Mouse (Mus musculus): ENCODE measurements around the gene Kdelr2. TPM values are rescaled to one million over a fixed set of nuclear protein-coding genes. Genes with fewer than 3 reads are reported as not detected.

The Kdelr2 gene
- polyA plus RNA-seq, 1 experiment from 2014 or later: 186 TPM

GRCm38 (mm10) chr5:143464757-143465118 lies 61.1 kb downstream of the Kdelr2 start:
- Histone ChIP-seq H3K9ac (ENCODE audit: low read length) (peak overlapping the region; percentile 77), H3K36me3 (ENCODE audit: control insufficient read depth, insufficient read depth, low read length) (no peaks in the 10 kb centered on the region; the same call in none of the 2 replicates), H3K27me3 (ENCODE audit: control insufficient read depth, insufficient read depth, low read length) (no peaks in the 10 kb centered on the region), H3K9me3 (ENCODE audit: control insufficient read depth, low read length) (no peaks in the 10 kb centered on the region), H3K4me2 (ENCODE audit: low read depth) (peak overlapping the region; percentile 91), H3K27ac (ENCODE audit: low read depth, low read length) (no peak overlapping the region), H3K4me1 (ENCODE audit: control insufficient read depth, insufficient read depth, low read length) (peaks cover 2% of the 10 kb centered on the region; the same call in 1 of the 2 replicates), H3K4me3 (ENCODE audit: low read depth, low read length) (peak overlapping the region; percentile 74)
- ATAC-seq (ENCODE audit: insufficient read depth, low FRiP score, low TSS enrichment) (peak; percentile 55), DNase-seq (ENCODE audit: low spot score) (no peak)
- under 1% methylated on average over 20 of the region's 20 CpGs for WGBS

GRCm38 (mm10) chr5:143465156-143466085 lies 61.8 kb downstream of the Kdelr2 start:
- peak overlapping the region; percentile 91 for H3K4me2 ChIP-seq (ENCODE audit: low read depth)
- peak overlapping the region; percentile 74 for H3K4me3 ChIP-seq (ENCODE audit: low read depth, low read length)
- no peak for DNase-seq (ENCODE audit: low spot score)
- H3K9ac ChIP-seq (ENCODE audit: low read length): peak overlapping the region; percentile 77
- H3K36me3 ChIP-seq (ENCODE audit: control insufficient read depth, insufficient read depth, low read length): no peaks in the 10 kb centered on the region; the same call in none of the 2 replicates
- WGBS: 37% methylated on average over 23 of the region's 23 CpGs
- H3K4me1 ChIP-seq (ENCODE audit: control insufficient read depth, insufficient read depth, low read length): peaks cover 2% of the 10 kb centered on the region; the same call in 1 of the 2 replicates
- no peaks in the 10 kb centered on the region for H3K9me3 ChIP-seq (ENCODE audit: control insufficient read depth, low read length)
- ATAC-seq (ENCODE audit: insufficient read depth, low FRiP score, low TSS enrichment): no peak
- H3K27me3 ChIP-seq (ENCODE audit: control insufficient read depth, insufficient read depth, low read length): no peaks in the 10 kb centered on the region
- H3K27ac ChIP-seq (ENCODE audit: low read depth, low read length): no peak overlapping the region

GRCm38 (mm10) chr5:143466891-143467669 lies 63.4 kb downstream of the Kdelr2 start:
- H3K4me1 ChIP-seq (ENCODE audit: control insufficient read depth, insufficient read depth, low read length): peaks cover 2% of the 10 kb centered on the region; the same call in 1 of the 2 replicates
- no peaks in the 10 kb centered on the region; the same call in none of the 2 replicates for H3K36me3 ChIP-seq (ENCODE audit: control insufficient read depth, insufficient read depth, low read length)
- H3K27ac ChIP-seq (ENCODE audit: low read depth, low read length): no peak overlapping the region
- H3K4me3 ChIP-seq (ENCODE audit: low read depth, low read length): no peak overlapping the region
- H3K9me3 ChIP-seq (ENCODE audit: control insufficient read depth, low read length): no peaks in the 10 kb centered on the region
- H3K27me3 ChIP-seq (ENCODE audit: control insufficient read depth, insufficient read depth, low read length): no peaks in the 10 kb centered on the region
- no peak for DNase-seq (ENCODE audit: low spot score)
- WGBS: 91% methylated on average over 23 of the region's 23 CpGs
- no peak overlapping the region for H3K4me2 ChIP-seq (ENCODE audit: low read depth)
- no peak overlapping the region for H3K9ac ChIP-seq (ENCODE audit: low read length)
- ATAC-seq (ENCODE audit: insufficient read depth, low FRiP score, low TSS enrichment): no peak

GRCm38 (mm10) chr5:143467931-143468330 lies 64.3 kb downstream of the Kdelr2 start:
- Histone ChIP-seq H3K36me3 (ENCODE audit: control insufficient read depth, insufficient read depth, low read length) (peaks cover 1% of the 10 kb centered on the region), H3K9me3 (ENCODE audit: control insufficient read depth, low read length) (no peaks in the 10 kb centered on the region), H3K27ac (ENCODE audit: low read depth, low read length) (no peak overlapping the region), H3K9ac (ENCODE audit: low read length) (no peak overlapping the region), H3K4me2 (ENCODE audit: low read depth) (no peak overlapping the region), H3K4me3 (ENCODE audit: low read depth, low read length) (no peak overlapping the region), H3K4me1 (ENCODE audit: control insufficient read depth, insufficient read depth, low read length) (peaks cover 2% of the 10 kb centered on the region; the same call in 1 of the 2 replicates), H3K27me3 (ENCODE audit: control insufficient read depth, insufficient read depth, low read length) (no peaks in the 10 kb centered on the region)
- no peak for ATAC-seq (ENCODE audit: insufficient read depth, low FRiP score, low TSS enrichment)
- DNase-seq (ENCODE audit: low spot score): no peak
- 92% methylated on average over 6 of the region's 6 CpGs for WGBS

GRCm38 (mm10) chr5:143469628-143470027 lies 66.0 kb downstream of the Kdelr2 start:
- DNase-seq (ENCODE audit: low spot score) (no peak), ATAC-seq (ENCODE audit: insufficient read depth, low FRiP score, low TSS enrichment) (no peak)
- Histone ChIP-seq H3K4me2 (ENCODE audit: low read depth) (no peak overlapping the region), H3K9me3 (ENCODE audit: control insufficient read depth, low read length) (no peaks in the 10 kb centered on the region), H3K4me1 (ENCODE audit: control insufficient read depth, insufficient read depth, low read length) (no peaks in the 10 kb centered on the region; the same call in 1 of the 2 replicates), H3K27ac (ENCODE audit: low read depth, low read length) (no peak overlapping the region), H3K4me3 (ENCODE audit: low read depth, low read length) (no peak overlapping the region), H3K36me3 (ENCODE audit: control insufficient read depth, insufficient read depth, low read length) (peaks cover 2% of the 10 kb centered on the region), H3K9ac (ENCODE audit: low read length) (no peak overlapping the region), H3K27me3 (ENCODE audit: control insufficient read depth, insufficient read depth, low read length) (no peaks in the 10 kb centered on the region)
- WGBS: 97% methylated on average over 8 of the region's 8 CpGs

GRCm38 (mm10) chr5:143470421-143471164 lies 67.0 kb downstream of the Kdelr2 start:
- WGBS: 90% methylated on average over 15 of the region's 15 CpGs
- Histone ChIP-seq H3K9ac (ENCODE audit: low read length) (no peak overlapping the region), H3K4me1 (ENCODE audit: control insufficient read depth, insufficient read depth, low read length) (no peaks in the 10 kb centered on the region), H3K4me2 (ENCODE audit: low read depth) (no peak overlapping the region), H3K27ac (ENCODE audit: low read depth, low read length) (no peak overlapping the region), H3K36me3 (ENCODE audit: control insufficient read depth, insufficient read depth, low read length) (peaks cover 9% of the 10 kb centered on the region), H3K9me3 (ENCODE audit: control insufficient read depth, low read length) (no peaks in the 10 kb centered on the region), H3K27me3 (ENCODE audit: control insufficient read depth, insufficient read depth, low read length) (no peaks in the 10 kb centered on the region), H3K4me3 (ENCODE audit: low read depth, low read length) (no peak overlapping the region)
- ATAC-seq (ENCODE audit: insufficient read depth, low FRiP score, low TSS enrichment) (no peak), DNase-seq (ENCODE audit: low spot score) (no peak)

- H3K27me3 ChIP-seq (ENCODE audit: control insufficient read depth, insufficient read depth, low read length): no peaks in the 10 kb centered on the region
- DNase-seq (ENCODE audit: low spot score) (no peak), ATAC-seq (ENCODE audit: insufficient read depth, low FRiP score, low TSS enrichment) (no peak)
- H3K9me3 ChIP-seq (ENCODE audit: control insufficient read depth, low read length): no peaks in the 10 kb centered on the region
- peaks cover 12% of the 10 kb centered on the region for H3K36me3 ChIP-seq (ENCODE audit: control insufficient read depth, insufficient read depth, low read length)
- H3K27ac ChIP-seq (ENCODE audit: low read depth, low read length): no peak overlapping the region
- WGBS: 93% methylated on average over 3 of the region's 3 CpGs
- H3K4me2 ChIP-seq (ENCODE audit: low read depth): no peak overlapping the region
- H3K9ac ChIP-seq (ENCODE audit: low read length): no peak overlapping the region
- H3K4me3 ChIP-seq (ENCODE audit: low read depth, low read length): no peak overlapping the region
- no peaks in the 10 kb centered on the region for H3K4me1 ChIP-seq (ENCODE audit: control insufficient read depth, insufficient read depth, low read length)
These were observed 67.5 kb downstream of the Kdelr2 start for GRCm38 (mm10) chr5:143471165-143471546.

Data from neural tube, embryonic 11.5 days (tissue).